Mouse (Mus musculus) limb, embryonic 10.5 days (tissue): ENCODE measurements around the gene Sympk. TPM values are rescaled to one million over a fixed set of nuclear protein-coding genes. Genes with fewer than 3 reads are reported as not detected.
"Not testable (repeated sequence)": the region's sequence is repeated elsewhere in the genome, so short reads cannot be mapped to it uniquely, and the experiment has no call there.

Source experiments
- DNase-seq: peaks from one replicate; pipeline ENCODE4 v3.0.0-alpha.2; 2017; ENCODE audit warnings: low spot score
- H3K27ac ChIP-seq: fragments of 300-500 bp; sonication (generic); 2 replicates; pipeline ENCODE4 v1.5.1; 2016; ENCODE audit warnings: mild to moderate bottlenecking
- H3K27me3 ChIP-seq: fragments of 300-500 bp; sonication (generic); 2 replicates; pipeline ENCODE4 v1.6.1; 2016; ENCODE audit warnings: low read depth, mild to moderate bottlenecking; ENCODE audit not compliant: poor library complexity, severe bottlenecking
- H3K36me3 ChIP-seq: fragments of 300-500 bp; sonication (generic); 2 replicates; pipeline ENCODE4 v1.6.1; 2016; ENCODE audit warnings: mild to moderate bottlenecking, moderate library complexity
- H3K4me1 ChIP-seq: fragments of 300-500 bp; sonication (generic); 2 replicates; pipeline ENCODE4 v1.6.1; 2016
- H3K4me3 ChIP-seq: fragments of 300-500 bp; sonication (generic); 2 replicates; pipeline ENCODE4 v1.5.1; 2016; ENCODE audit warnings: mild to moderate bottlenecking, moderate library complexity
- H3K9me3 ChIP-seq: fragments of 300-500 bp; sonication (generic); replicated peaks from 2 replicates; pipeline ENCODE4 v1.6.1; 2016; ENCODE audit warnings: mild to moderate bottlenecking
- WGBS: fragments of 180-500 bp; shearing (Covaris S2); methylation state at CpG from one replicate; pipeline ENCODE4 v1.1.7; 2016; 5-methylcytosine and 5-hydroxymethylcytosine counted together
- polyA plus RNA-seq: library from polyadenylated mRNA; unstranded; fragments of >200 nt; fragmentation: Nextera tagmentation; extraction: Ambion mirVana; gene quantifications from 2 replicates; pipeline ENCODE4 v1.2.1, GENCODE M21; 2016

Gene Sympk
- polyA plus RNA-seq, 1 experiment from 2014 or later: 50.4 TPM

- 48% methylated on average over 14 of the region's 14 CpGs for WGBS
- no peak overlapping the region for H3K27ac ChIP-seq
- peaks cover 49% of the 10 kb centered on the region for H3K27me3 ChIP-seq
Measured at GRCm38 (mm10) chr7:19067063-19067462, 42.9 kb downstream of the Sympk start.

GRCm38 (mm10) chr7:19067935-19068334 lies 43.8 kb downstream of the Sympk start:
- 71% methylated on average over 11 of the region's 14 CpGs for WGBS
- no peak for DNase-seq
- Histone ChIP-seq H3K4me1 (no peaks in the 10 kb centered on the region), H3K27ac (no peak overlapping the region), H3K36me3 (no peaks in the 10 kb centered on the region), H3K9me3 (0 out of 2 replicates have a peak, but pooled peaks cover 1% of the 10 kb centered on the region), H3K4me3 (no peak overlapping the region), H3K27me3 (peaks cover 49% of the 10 kb centered on the region)

More at GRCm38 (mm10) chr7:19067063-19067462, 42.9 kb downstream of the Sympk start:
- DNase-seq: no peak
- no peak overlapping the region for H3K4me3 ChIP-seq
- no peaks in the 10 kb centered on the region for H3K4me1 ChIP-seq
- H3K9me3 ChIP-seq: 0 out of 2 replicates have a peak, but pooled peaks cover 1% of the 10 kb centered on the region
- H3K36me3 ChIP-seq: no peaks in the 10 kb centered on the region

GRCm38 (mm10) chr7:19068707-19069106 lies 44.5 kb downstream of the Sympk start:
- H3K36me3 ChIP-seq: no peaks in the 10 kb centered on the region
- WGBS: 6% methylated on average over 2 of the region's 2 CpGs
- peak; percentile 83 for DNase-seq
- no peak overlapping the region for H3K4me3 ChIP-seq
- H3K9me3 ChIP-seq: 0 out of 2 replicates have a peak, but pooled peaks cover 1% of the 10 kb centered on the region
- H3K27ac ChIP-seq: no peak overlapping the region
- no peaks in the 10 kb centered on the region for H3K4me1 ChIP-seq
- H3K27me3 ChIP-seq: peaks cover 45% of the 10 kb centered on the region

- Histone ChIP-seq H3K27me3 (peaks cover 37% of the 10 kb centered on the region), H3K9me3 (0 out of 2 replicates have a peak, but pooled peaks cover 1% of the 10 kb centered on the region), H3K4me3 (no peak overlapping the region), H3K36me3 (no peaks in the 10 kb centered on the region), H3K27ac (no peak overlapping the region), H3K4me1 (no peaks in the 10 kb centered on the region)
- peak; percentile 40 for DNase-seq
- 50% methylated on average over 3 of the region's 3 CpGs for WGBS
Measured at GRCm38 (mm10) chr7:19069500-19069899, 45.3 kb downstream of the Sympk start.

GRCm38 (mm10) chr7:19071024-19071423 lies 46.8 kb downstream of the Sympk start:
- not testable (repeated sequence) for DNase-seq, H3K4me3 ChIP-seq, H3K9me3 ChIP-seq, H3K4me1 ChIP-seq, H3K36me3 ChIP-seq, H3K27ac ChIP-seq
- peaks cover 22% of the 10 kb centered on the region for H3K27me3 ChIP-seq
- WGBS: 57% methylated on average over 3 of the region's 3 CpGs

GRCm38 (mm10) chr7:19073504-19073903 lies 49.3 kb downstream of the Sympk start:
- peak; percentile 51 for DNase-seq
- no peaks in the 10 kb centered on the region for H3K9me3 ChIP-seq
- 87% methylated on average over 9 of the region's 9 CpGs for WGBS

GRCm38 (mm10) chr7:19074494-19074893 lies 50.3 kb downstream of the Sympk start:
- H3K4me1 ChIP-seq: peaks cover 23% of the 10 kb centered on the region
- DNase-seq: no peak
- H3K27me3 ChIP-seq: no peaks in the 10 kb centered on the region
- H3K9me3 ChIP-seq: no peaks in the 10 kb centered on the region
- H3K4me3 ChIP-seq: no peak overlapping the region
- H3K27ac ChIP-seq: no peak overlapping the region
- H3K36me3 ChIP-seq: peaks cover 20% of the 10 kb centered on the region
- WGBS: 94% methylated on average over 6 of the region's 6 CpGs

More at GRCm38 (mm10) chr7:19073504-19073903, 49.3 kb downstream of the Sympk start:
- Histone ChIP-seq H3K36me3 (peaks cover 10% of the 10 kb centered on the region), H3K27ac (no peak overlapping the region), H3K4me1 (peaks cover 23% of the 10 kb centered on the region), H3K4me3 (no peak overlapping the region), H3K27me3 (no peaks in the 10 kb centered on the region)

- Histone ChIP-seq H3K27ac (0 out of 2 replicates have a peak overlapping the region, but pooled peaks have one; percentile 30), H3K9me3 (no peaks in the 10 kb centered on the region), H3K4me3 (peak overlapping the region; percentile 100), H3K27me3 (no peaks in the 10 kb centered on the region), H3K36me3 (peaks cover 27% of the 10 kb centered on the region), H3K4me1 (peaks cover 23% of the 10 kb centered on the region)
- no peak for DNase-seq
- WGBS: 63% methylated on average over 5 of the region's 5 CpGs
Measured at GRCm38 (mm10) chr7:19075231-19075630, 51.1 kb downstream of the Sympk start.

GRCm38 (mm10) chr7:19075723-19076585 lies 51.8 kb downstream of the Sympk start, which contains the start of gene Dmwd:
Dmwd (plus strand) TSS chr7:19076227.
- 2% methylated on average over 90 of the region's 91 CpGs for WGBS
- peak; percentile 99 for DNase-seq

GRCm38 (mm10) chr7:19076586-19076991 lies 52.4 kb downstream of the Sympk start:
- Histone ChIP-seq H3K27me3 (no peaks in the 10 kb centered on the region), H3K4me3 (peak overlapping the region; percentile 100), H3K36me3 (peaks cover 41% of the 10 kb centered on the region), H3K27ac (peak overlapping the region; percentile 93), H3K4me1 (peaks cover 23% of the 10 kb centered on the region), H3K9me3 (no peaks in the 10 kb centered on the region)
- no peak for DNase-seq
- WGBS: under 1% methylated on average over 22 of the region's 22 CpGs

More at GRCm38 (mm10) chr7:19075723-19076585, 51.8 kb downstream of the Sympk start, which contains the start of gene Dmwd:
- Histone ChIP-seq H3K27ac (peak within 1 kb of the TSS; percentile 93), H3K27me3 (no peaks in the 10 kb centered on the region), H3K4me3 (peak within 1 kb of the TSS; percentile 100), H3K9me3 (no peaks in the 10 kb centered on the region), H3K36me3 (peaks cover 35% of the 10 kb centered on the region), H3K4me1 (peaks cover 23% of the 10 kb centered on the region)

GRCm38 (mm10) chr7:19077761-19078160 lies 53.6 kb downstream of the Sympk start:
- 76% methylated on average over 14 of the region's 14 CpGs for WGBS
- no peak overlapping the region for H3K27ac ChIP-seq
- no peak for DNase-seq

GRCm38 (mm10) chr7:19078732-19079131 lies 54.6 kb downstream of the Sympk start:
- peaks cover 42% of the 10 kb centered on the region for H3K4me1 ChIP-seq
- DNase-seq: no peak
- H3K4me3 ChIP-seq: no peak overlapping the region
- no peak overlapping the region for H3K27ac ChIP-seq
- peaks cover 62% of the 10 kb centered on the region for H3K36me3 ChIP-seq
- WGBS: 79% methylated on average over 3 of the region's 3 CpGs
- H3K9me3 ChIP-seq: no peaks in the 10 kb centered on the region
- H3K27me3 ChIP-seq: no peaks in the 10 kb centered on the region

More at GRCm38 (mm10) chr7:19077761-19078160, 53.6 kb downstream of the Sympk start:
- peaks cover 53% of the 10 kb centered on the region for H3K36me3 ChIP-seq
- H3K4me1 ChIP-seq: peaks cover 32% of the 10 kb centered on the region
- H3K9me3 ChIP-seq: no peaks in the 10 kb centered on the region
- peak overlapping the region; percentile 100 for H3K4me3 ChIP-seq
- no peaks in the 10 kb centered on the region for H3K27me3 ChIP-seq

- peaks cover 55% of the 10 kb centered on the region for H3K4me1 ChIP-seq
- DNase-seq: no peak
Measured at GRCm38 (mm10) chr7:19080451-19080950, 56.3 kb downstream of the Sympk start.

More at GRCm38 (mm10) chr7:19080451-19080950, 56.3 kb downstream of the Sympk start:
- Histone ChIP-seq H3K9me3 (no peaks in the 10 kb centered on the region), H3K36me3 (peaks cover 73% of the 10 kb centered on the region), H3K27me3 (no peaks in the 10 kb centered on the region), H3K27ac (no peak overlapping the region), H3K4me3 (no peak overlapping the region)
- 90% methylated on average over 19 of the region's 19 CpGs for WGBS
